Mouse (Mus musculus): Measurements from ENCODE around the gene Ugt8a.

Ugt8a gene

DNA sequence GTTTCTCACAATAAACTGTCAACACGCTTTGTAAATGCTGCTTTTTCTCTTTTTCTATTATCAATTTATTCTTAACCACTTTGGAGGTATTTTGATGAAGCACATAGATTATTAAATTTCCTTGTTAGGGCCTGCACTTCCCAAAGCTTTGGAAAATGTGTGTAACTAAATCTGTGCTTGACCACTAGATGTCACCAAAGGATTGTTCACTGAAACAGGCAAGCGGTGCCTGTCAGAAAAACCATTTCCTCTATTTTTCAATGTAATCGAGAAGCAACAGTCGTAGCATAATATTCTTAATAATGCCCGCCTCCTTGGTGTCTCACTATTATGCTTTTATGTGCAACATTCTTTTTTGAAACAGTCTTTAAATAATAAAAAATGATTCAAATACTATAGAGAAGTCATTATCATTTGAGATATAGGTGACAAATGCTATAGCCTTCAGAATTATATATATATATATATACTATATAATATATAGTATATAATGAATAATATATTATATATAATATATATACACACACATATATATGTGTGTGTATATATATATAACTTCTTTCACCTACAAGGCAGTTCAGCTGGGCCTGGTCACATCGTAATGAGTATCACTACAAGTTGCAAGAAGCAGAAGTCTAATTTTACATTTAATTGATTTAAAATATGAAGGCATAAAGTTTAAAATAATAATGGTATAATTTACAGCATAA, 89.1 kb downstream of the Ugt8a start:
- no peak for DNase-seq

DNA sequence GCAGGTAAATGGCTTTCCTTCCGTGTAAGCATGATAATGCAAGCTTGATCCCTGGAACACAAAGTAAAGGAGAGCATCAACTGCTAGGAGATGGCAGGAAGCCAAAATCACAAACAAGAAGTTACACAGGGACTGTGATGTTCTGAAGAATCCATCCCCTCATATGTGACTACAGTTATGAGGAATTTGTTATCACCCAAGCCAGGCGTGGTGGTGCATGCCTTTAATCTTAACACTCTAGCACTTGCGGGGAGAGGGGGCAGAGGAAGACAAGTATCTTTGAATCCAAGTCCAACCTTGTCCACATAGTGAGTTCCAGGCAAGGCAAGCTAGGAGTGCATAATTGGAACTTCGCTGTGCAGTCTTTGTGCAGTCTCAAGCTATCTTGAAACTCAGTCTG, 110.4 kb downstream of the Ugt8a start:
- no peak for DNase-seq

DNA sequence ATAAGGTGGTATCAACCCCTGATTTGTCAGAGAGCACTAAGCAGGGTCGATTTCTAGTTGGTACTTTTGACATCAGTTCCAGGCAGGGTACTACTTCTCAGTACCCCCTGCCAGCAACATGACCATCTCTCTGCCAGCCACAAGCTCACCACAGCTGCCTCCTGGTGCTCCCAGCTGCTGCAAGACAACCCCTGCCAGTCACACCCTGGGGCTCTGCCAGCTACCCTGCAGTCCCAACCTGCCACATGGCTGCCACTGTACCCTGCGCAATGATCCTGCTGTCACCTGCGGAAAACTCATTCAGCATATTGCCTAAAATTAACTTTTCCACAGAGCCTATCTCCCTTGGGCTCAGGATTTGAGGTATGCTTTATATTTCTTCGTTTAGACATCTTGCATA, 111.2 kb downstream of the Ugt8a start:
- no peak for DNase-seq

DNA sequence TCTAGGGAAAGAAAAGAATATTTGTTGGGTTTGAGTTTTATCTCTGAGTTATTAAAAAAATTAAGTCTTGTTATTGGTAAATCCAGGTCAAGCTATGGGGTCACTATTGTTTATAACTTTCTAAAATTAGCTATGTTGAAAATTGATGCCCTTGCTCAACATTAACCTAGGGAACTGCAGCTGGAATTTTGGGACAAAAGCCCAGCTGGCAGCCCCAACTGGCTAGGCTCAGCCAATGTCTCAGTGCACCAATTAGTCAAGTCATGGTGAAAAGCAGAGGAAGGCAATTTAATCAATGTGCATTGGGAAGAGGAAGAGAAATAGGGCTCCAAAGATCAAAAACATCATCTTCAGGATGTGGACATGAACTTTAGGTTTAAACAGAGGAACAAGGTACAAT, 118.7 kb downstream of the Ugt8a start:
- DNase-seq = no peak

Measured in thymus, postnatal 36 days (tissue).